Mouse (Mus musculus) fat pad, adult 2 months (tissue): ENCODE measurements at regions not wholly inside any gene's neighbourhood (a gene's known extent, or its start where the extent isn't known, plus 50 kb on each side); places are given as distances from the start of the nearest gene placed in this dataset.

Source experiments
- DNase-seq: peaks from one replicate; pipeline ENCODE4 v3.0.0-alpha.2; 2011; ENCODE audit warnings: low read depth, low spot score; ENCODE audit errors: extremely low read depth

DNA sequence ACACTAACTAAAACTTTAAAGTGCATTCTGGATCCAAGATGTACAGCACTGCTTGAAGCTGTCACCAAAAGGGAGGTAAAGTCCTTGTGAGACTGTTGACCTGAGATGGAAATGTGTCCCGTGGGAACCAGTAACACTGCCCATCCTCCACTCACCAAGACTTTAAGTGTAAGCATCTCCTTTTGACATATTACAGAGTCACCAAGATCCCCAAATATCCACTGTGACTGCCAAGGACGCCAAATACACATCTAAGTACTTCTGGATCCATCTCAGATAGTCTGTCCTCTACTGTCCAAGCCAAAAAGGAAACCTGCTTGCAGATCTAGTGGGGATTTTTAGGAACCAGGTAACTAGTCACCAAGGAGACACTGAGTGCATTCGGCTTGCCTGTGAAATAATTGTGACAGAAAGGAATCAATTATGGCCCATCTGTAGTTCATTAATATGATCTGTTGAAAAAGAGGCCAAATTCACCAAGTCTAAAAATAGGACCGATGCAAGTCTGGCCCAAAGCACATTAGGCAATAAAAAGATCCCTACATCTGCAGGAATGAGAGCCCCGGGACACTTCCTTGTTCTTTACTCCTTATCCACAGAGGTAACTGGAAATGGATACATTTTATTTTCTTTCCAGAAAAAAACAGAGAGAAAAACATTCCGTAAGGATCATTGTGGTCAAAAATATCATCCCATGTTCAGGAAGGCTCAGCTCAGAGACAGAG, 157.8 kb upstream of the Irf2bp2 start:
- DNase-seq: no peak

- no peak for DNase-seq
Measured at GRCm38 (mm10) chr8:126745992-126746775, 152.4 kb upstream of the Irf2bp2 start.

- DNase-seq: no peak
Measured at GRCm38 (mm10) chr8:126744747-126745382, 151.1 kb upstream of the Irf2bp2 start.

GRCm38 (mm10) chr8:126743296-126743695, 149.5 kb upstream of the Irf2bp2 start:
- no peak for DNase-seq

GRCm38 (mm10) chr8:126742081-126742480, 148.3 kb upstream of the Irf2bp2 start:
- no peak for DNase-seq

- DNase-seq: no peak
Measured at GRCm38 (mm10) chr8:126741031-126741430, 147.2 kb upstream of the Irf2bp2 start.

DNA sequence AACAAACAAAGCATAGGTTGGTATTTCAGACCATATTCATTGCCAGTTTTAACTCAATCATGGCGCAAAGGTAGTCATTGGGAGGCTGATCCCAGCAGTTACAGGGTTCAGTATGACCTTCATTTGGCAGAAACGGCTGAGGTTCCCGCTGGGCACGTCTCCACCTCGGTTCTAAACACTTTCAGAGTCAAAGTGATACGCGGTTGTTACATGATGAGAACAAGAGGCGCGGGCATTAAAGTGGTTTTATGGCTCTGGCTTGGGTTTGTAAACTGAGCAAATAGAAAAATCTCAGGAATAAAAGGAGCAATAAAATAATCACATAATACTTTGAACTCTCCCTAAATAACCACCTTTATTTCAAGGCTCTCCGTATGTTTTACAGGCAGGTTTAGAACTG, 146.0 kb upstream of the Irf2bp2 start:
- DNase-seq: no peak

- no peak for DNase-seq
Measured at GRCm38 (mm10) chr8:126737032-126737431, 143.2 kb upstream of the Irf2bp2 start.

DNA sequence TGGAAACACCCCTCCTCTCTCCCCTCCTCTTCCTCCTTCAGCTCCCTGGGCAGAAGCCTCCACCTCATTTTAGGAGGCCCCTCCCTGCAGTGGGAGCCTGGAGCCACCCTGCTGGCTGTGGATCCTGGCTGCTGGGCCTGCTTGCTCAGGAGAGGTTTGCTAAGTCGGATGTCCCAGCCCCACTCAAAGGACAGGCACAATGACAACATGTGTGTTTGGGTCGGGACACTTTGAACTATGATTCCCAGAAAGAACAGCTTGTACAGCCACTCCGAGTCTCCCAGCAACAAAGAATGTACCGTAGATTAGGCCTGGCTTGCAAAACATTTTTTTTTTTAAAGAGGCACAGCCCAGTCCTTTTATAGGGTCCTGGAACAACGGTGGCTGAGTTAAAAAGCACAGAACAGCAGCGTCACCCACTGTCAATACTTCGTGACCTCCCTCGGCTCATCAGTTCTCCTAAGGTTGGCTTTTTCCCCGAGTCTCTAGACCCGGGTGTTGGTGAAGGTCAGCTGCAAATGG, 142.7 kb upstream of the Irf2bp2 start:
- DNase-seq: peak; percentile 68

- peak; percentile 84 for DNase-seq
Measured at GRCm38 (mm10) chr8:126735488-126736440, 142.0 kb upstream of the Irf2bp2 start.

DNA sequence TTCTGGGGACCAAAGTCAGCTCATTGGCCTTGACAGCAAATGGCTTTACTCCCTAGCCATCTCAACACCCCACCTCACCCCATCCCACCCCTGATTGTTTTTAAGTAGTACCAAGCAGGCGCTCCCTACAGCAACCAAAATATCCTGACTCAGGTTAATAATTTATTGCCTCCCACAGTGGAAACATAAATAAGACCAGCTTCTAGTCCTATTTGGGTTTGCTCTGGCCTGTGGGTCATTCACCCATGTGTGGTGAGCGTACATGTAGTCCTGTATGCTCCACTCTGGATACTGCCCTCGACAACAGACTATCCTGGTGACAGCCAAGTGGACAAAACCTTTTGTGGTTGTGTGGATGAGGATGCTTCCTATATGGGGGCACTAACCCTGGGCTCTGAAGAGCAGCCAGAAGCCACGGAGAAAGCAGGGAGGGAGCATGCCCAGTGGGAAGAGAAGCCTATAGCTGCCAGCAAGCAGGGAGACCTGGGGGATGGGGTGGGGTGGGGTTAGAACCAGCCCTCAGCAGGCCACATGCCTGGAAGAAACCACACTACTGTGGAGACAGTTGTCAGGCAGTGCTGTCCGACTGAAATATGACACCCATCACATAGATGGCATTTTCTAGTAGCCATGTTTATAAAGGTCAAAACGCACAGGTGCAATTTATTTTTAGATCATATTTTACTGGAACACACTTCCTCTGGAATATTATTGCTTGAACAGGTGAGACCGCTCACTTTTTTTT, 141.1 kb upstream of the Irf2bp2 start:
- DNase-seq: no peak

GRCm38 (mm10) chr8:126733779-126734178, 140.0 kb upstream of the Irf2bp2 start:
- DNase-seq: no peak

GRCm38 (mm10) chr8:126733307-126733706, 139.5 kb upstream of the Irf2bp2 start:
- no peak for DNase-seq

DNA sequence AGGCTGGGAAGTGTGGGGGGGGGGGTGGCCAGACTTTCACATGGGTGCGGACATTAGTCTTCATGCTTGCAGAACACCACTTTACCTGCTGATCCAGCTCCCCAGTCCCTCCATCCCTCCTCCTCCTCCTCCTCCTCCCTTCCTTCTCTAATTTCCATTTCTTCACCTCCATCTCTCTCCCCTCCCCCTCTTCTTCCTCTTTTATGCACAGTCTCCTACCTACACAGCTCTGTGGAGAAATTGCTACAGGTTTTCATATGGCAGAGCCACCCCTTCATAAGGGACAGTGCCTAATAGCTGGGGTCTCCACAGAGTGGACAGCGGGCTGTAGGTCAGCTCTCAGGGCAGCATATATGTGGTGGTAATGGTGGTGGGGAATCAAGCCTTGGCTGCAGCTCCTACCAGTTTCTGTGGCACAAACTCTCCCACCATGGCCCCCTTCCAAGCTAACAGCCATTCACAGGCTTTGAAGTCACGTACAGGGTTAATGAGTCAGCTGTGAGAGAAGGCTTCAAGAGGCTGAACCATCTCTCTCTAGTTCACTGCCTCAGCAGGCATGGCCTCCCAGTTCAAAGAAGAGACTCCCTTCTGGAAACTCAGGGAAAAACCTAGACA, 136.3 kb upstream of the Irf2bp2 start:
- no peak for DNase-seq

GRCm38 (mm10) chr8:126728987-126729632, 135.3 kb upstream of the Irf2bp2 start:
- DNase-seq: no peak

GRCm38 (mm10) chr8:126728135-126728534, 134.3 kb upstream of the Irf2bp2 start:
- no peak for DNase-seq

- no peak for DNase-seq
Measured at GRCm38 (mm10) chr8:126727068-126727467, 133.3 kb upstream of the Irf2bp2 start.

DNA sequence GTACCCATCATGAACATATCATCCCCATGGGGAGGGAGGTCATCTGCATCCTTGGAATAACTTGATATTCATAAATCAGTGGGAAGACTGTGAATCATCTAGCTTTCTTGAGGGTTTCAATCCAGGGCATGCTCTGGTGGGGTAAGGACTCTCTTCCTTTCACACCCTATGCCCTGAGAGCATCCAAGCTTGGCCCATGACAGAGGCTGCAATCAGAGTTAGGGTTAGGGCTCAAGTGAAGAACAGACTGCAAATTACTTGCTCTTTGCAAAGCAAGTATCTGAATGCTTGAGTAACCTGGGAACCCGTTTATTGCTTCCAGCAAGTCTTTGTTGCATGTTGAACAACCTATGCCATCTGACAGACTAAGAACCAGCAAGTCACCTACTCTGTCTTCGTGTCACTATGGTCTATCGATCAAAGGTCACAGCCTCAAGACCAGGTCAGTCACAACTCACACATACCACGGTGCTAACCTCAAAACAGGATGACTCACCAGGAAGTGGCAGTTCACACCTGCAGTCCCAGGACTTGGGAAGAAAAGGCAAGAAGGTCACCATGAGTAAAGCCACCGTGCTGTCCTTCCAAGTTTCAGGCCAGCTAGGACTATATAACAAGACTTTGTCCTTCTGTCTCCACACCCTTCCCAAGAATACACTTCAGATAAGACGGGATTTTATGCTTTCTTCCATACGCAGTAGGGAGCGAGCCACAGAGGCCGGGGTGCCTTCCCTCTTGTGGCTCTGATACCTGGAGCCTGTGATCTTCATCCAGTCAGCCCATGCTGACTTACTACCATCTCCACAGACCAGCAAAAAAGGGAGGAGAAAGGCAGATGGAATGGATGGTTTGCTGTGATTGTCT, 129.7 kb upstream of the Irf2bp2 start:
- DNase-seq: no peak
